Mouse (Mus musculus): ENCODE measurements at regions not wholly inside any gene's neighbourhood (a gene's known extent, or its start where the extent isn't known, plus 50 kb on each side); places are given as distances from the start of the nearest gene placed in this dataset.

- no peak overlapping the region for H3K4me2 ChIP-seq
- no peaks in the 10 kb centered on the region for H3K27me3 ChIP-seq
- ATAC-seq (ENCODE audit: insufficient number of reproducible peaks, insufficient read depth, low FRiP score, low TSS enrichment, low read depth) = no peak
- H3K9ac ChIP-seq (replicated peaks) = no peak overlapping the region
- H3K27ac ChIP-seq = no peak overlapping the region
- H3K4me1 ChIP-seq (replicated peaks) = no peaks in the 10 kb centered on the region
- H3K36me3 ChIP-seq = no peaks in the 10 kb centered on the region
- WGBS = 87% methylated on average over 5 of the region's 5 CpGs
- no peaks in the 10 kb centered on the region for H3K9me3 ChIP-seq
- H3K4me3 ChIP-seq (replicated peaks) = no peak overlapping the region
Observed at GRCm38 (mm10) chr17:75640575-75640974, 88.8 kb upstream of the Fam98a start.

DNA sequence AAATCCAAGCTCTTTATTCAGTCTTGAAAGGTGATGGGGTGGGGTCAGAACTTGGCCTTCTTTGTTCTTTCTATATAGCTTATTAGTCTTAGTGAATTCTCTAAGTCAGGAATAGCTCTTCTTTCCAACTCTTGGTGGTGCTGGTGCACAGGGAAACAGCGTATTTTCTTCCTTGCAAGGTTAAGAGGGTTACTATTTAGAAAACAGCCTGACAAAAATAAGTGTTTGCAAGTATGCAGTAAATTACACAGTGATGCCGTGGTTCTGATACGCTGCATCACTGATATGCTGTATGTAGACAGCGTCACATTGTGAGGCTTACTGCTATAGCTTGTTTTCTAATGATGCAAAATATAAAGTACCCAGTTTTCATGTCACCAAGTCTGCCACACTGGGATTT is 78.1 kb upstream of the Fam98a start:
- no peak overlapping the region for H3K4me3 ChIP-seq (replicated peaks)
- H3K27me3 ChIP-seq = no peaks in the 10 kb centered on the region
- no peaks in the 10 kb centered on the region for H3K4me1 ChIP-seq (replicated peaks)
- no peak for ATAC-seq (ENCODE audit: insufficient number of reproducible peaks, insufficient read depth, low FRiP score, low TSS enrichment, low read depth)
- WGBS = 88% methylated on average over 4 of the region's 4 CpGs
- H3K9me3 ChIP-seq = no peaks in the 10 kb centered on the region
- no peak overlapping the region for H3K27ac ChIP-seq
- H3K9ac ChIP-seq (replicated peaks) = no peak overlapping the region
- no peak overlapping the region for H3K4me2 ChIP-seq
- no peaks in the 10 kb centered on the region for H3K36me3 ChIP-seq

DNA sequence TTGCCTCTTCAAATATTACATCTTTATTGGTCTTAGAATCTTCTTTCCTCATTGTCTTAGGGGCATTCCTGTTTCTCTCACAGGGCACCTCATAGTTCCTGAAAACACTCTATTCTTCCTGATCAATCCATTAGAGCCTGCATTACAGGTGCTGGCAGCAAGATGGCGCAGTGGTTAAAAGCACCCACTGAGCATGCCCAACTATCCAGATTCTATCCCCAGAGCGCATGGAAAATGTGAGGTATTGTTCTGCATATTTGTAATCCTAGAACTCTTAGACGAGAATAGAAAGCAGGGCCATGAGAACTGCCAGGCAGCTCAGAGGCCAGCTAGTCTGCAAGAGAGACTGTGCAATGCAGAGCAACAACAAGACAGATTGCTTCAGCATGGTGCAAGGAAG is 67.7 kb upstream of the Fam98a start:
- 75% methylated on average over 3 of the region's 3 CpGs for WGBS
- no peaks in the 10 kb centered on the region for H3K4me1 ChIP-seq (replicated peaks)
- no peak for ATAC-seq (ENCODE audit: insufficient number of reproducible peaks, insufficient read depth, low FRiP score, low TSS enrichment, low read depth)
- H3K4me2 ChIP-seq = no peak overlapping the region
- H3K27me3 ChIP-seq = no peaks in the 10 kb centered on the region
- H3K36me3 ChIP-seq = no peaks in the 10 kb centered on the region
- no peak overlapping the region for H3K4me3 ChIP-seq (replicated peaks)
- H3K27ac ChIP-seq = no peak overlapping the region
- no peak overlapping the region for H3K9ac ChIP-seq (replicated peaks)
- no peaks in the 10 kb centered on the region for H3K9me3 ChIP-seq

DNA sequence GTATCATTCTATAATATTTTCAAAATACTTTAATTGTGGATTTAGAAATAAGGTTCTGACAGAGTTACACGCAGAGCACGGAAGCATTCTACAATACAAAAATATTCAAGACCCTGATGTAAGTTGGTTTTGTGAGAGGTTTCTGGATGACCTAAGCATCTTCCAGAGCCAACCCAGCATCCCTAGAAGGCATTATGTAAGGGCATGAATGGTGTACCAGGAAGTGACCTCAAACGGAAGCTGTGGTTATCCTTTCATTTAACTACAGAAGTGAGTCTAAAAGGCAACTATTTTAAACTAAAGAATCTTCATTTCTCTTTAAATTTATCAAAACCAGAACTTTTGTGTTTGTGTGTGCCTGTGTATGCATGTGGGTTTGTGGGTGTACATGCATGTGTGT is 66.8 kb upstream of the Fam98a start:
- H3K4me1 ChIP-seq (replicated peaks) = no peaks in the 10 kb centered on the region

DNA sequence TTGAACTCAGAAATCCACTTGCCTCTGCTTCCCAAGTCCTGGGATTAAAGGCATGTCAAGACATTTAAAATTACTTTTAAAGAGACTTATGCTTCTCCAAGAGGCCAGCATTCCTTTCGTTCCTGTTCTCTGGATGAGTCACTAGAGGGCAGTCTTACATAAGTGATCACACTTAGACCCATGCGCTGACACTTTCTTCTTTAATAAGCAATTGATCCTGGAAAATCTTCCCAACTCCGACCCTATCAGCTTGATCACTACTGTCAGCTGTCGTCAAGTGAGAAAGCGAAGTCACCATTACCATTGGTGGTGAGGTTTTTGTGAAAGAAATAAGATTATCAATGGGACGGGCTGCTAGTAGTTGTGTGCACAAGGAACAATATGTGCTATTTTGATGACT is 65.5 kb upstream of the Fam98a start:
- H3K4me2 ChIP-seq = no peak overlapping the region
- no peak overlapping the region for H3K4me3 ChIP-seq (replicated peaks)
- no peaks in the 10 kb centered on the region for H3K36me3 ChIP-seq
- H3K27ac ChIP-seq = no peak overlapping the region
- no peaks in the 10 kb centered on the region for H3K4me1 ChIP-seq (replicated peaks)
- H3K9ac ChIP-seq (replicated peaks) = no peak overlapping the region
- 30% methylated on average over 6 of the region's 6 CpGs for WGBS
- no peak for ATAC-seq (ENCODE audit: insufficient number of reproducible peaks, insufficient read depth, low FRiP score, low TSS enrichment, low read depth)
- no peaks in the 10 kb centered on the region for H3K9me3 ChIP-seq
- no peaks in the 10 kb centered on the region for H3K27me3 ChIP-seq

More for the DNA sequence above, 66.8 kb upstream of the Fam98a start:
- WGBS = 92% methylated on average over 3 of the region's 3 CpGs
- Histone ChIP-seq H3K27me3 (no peaks in the 10 kb centered on the region), H3K36me3 (no peaks in the 10 kb centered on the region), H3K27ac (no peak overlapping the region), H3K4me3 (replicated peaks) (no peak overlapping the region), H3K9me3 (no peaks in the 10 kb centered on the region), H3K4me2 (no peak overlapping the region), H3K9ac (replicated peaks) (no peak overlapping the region)
- no peak for ATAC-seq (ENCODE audit: insufficient number of reproducible peaks, insufficient read depth, low FRiP score, low TSS enrichment, low read depth)

GRCm38 (mm10) chr17:75615335-75615734 is 63.6 kb upstream of the Fam98a start:
- ATAC-seq (ENCODE audit: insufficient number of reproducible peaks, insufficient read depth, low FRiP score, low TSS enrichment, low read depth) = no peak
- no peaks in the 10 kb centered on the region for H3K27me3 ChIP-seq
- no peak overlapping the region for H3K27ac ChIP-seq
- H3K4me1 ChIP-seq (replicated peaks) = no peaks in the 10 kb centered on the region
- 79% methylated on average over 2 of the region's 2 CpGs for WGBS
- no peak overlapping the region for H3K9ac ChIP-seq (replicated peaks)
- H3K4me2 ChIP-seq = no peak overlapping the region
- H3K4me3 ChIP-seq (replicated peaks) = no peak overlapping the region
- no peaks in the 10 kb centered on the region for H3K9me3 ChIP-seq
- no peaks in the 10 kb centered on the region for H3K36me3 ChIP-seq

- no peak overlapping the region for H3K27ac ChIP-seq
Observed at GRCm38 (mm10) chr17:75603417-75604086, 51.8 kb upstream of the Fam98a start.

More at GRCm38 (mm10) chr17:75603417-75604086, 51.8 kb upstream of the Fam98a start:
- Histone ChIP-seq H3K4me2 (no peak overlapping the region), H3K4me3 (replicated peaks) (no peak overlapping the region), H3K36me3 (no peaks in the 10 kb centered on the region), H3K4me1 (replicated peaks) (0 out of 2 replicates have a peak, but pooled peaks cover 9% of the 10 kb centered on the region), H3K9me3 (no peaks in the 10 kb centered on the region), H3K27me3 (no peaks in the 10 kb centered on the region), H3K9ac (replicated peaks) (no peak overlapping the region)
- 10% methylated on average over 4 of the region's 4 CpGs for WGBS
- no peak for ATAC-seq (ENCODE audit: insufficient number of reproducible peaks, insufficient read depth, low FRiP score, low TSS enrichment, low read depth)
